Mouse (Mus musculus): Measurements from ENCODE around the gene Rpap1. TPM values are rescaled to one million over a fixed set of nuclear protein-coding genes. Genes with fewer than 3 reads are reported as not detected.

Gene Rpap1
- polyA plus RNA-seq, 1 experiment = 13.7 TPM

GRCm38 (mm10) chr2:119810890-119811289 lies 23.6 kb upstream of the Rpap1 start:
- Histone ChIP-seq H3ac (ENCODE audit: control insufficient read depth, insufficient read length) (no peak overlapping the region), H3K79me2 (ENCODE audit: control insufficient read depth, insufficient read depth) (no peaks in the 10 kb centered on the region), H3K4me3 (no peak overlapping the region), H3K4me2 (ENCODE audit: low read depth) (no peak overlapping the region), H3K36me3 (ENCODE audit: control insufficient read depth, insufficient read depth) (no peaks in the 10 kb centered on the region), H3K27me3 (ENCODE audit: control insufficient read depth, insufficient read depth, insufficient read length) (no peaks in the 10 kb centered on the region)
- TF ChIP-seq TCF12 (IDR thresholded peaks at IDR 0.05; ENCODE audit: insufficient read depth, poor library complexity, severe bottlenecking) (no peak), MYOG (IDR thresholded peaks at IDR 0.05; ENCODE audit: control insufficient read depth in 1 of 3, insufficient read depth in 1 of 3, insufficient read length in 2 of 3, low read depth in 2 of 3) (no peak)

GRCm38 (mm10) chr2:119808881-119809280 lies 21.5 kb upstream of the Rpap1 start:
- no peaks in the 10 kb centered on the region for H3K36me3 ChIP-seq (ENCODE audit: control insufficient read depth, insufficient read depth)
- H3K4me2 ChIP-seq (ENCODE audit: low read depth) = no peak overlapping the region
- H3K4me3 ChIP-seq = no peak overlapping the region
- H3K79me2 ChIP-seq (ENCODE audit: control insufficient read depth, insufficient read depth) = no peaks in the 10 kb centered on the region
- no peaks in the 10 kb centered on the region for H3K27me3 ChIP-seq (ENCODE audit: control insufficient read depth, insufficient read depth, insufficient read length)
- no peak overlapping the region for H3ac ChIP-seq (ENCODE audit: control insufficient read depth, insufficient read length)
- TF ChIP-seq POLR2A (IDR thresholded peaks at IDR 0.05; ENCODE audit: insufficient read length, low read depth) = no peak
- no peak for TF ChIP-seq USF1 (IDR thresholded peaks at IDR 0.05; ENCODE audit: low read depth)
- no peak for TF ChIP-seq SRF (IDR thresholded peaks at IDR 0.05; ENCODE audit: control insufficient read depth, insufficient read length, low read depth)
- TF ChIP-seq MAX (IDR thresholded peaks at IDR 0.05; ENCODE audit: low read depth) = no peak
- no peak for TF ChIP-seq MYOD1 (IDR thresholded peaks at IDR 0.05; ENCODE audit: control insufficient read depth in 1 of 3, insufficient read length in 2 of 3, low read depth in 2 of 3)
- TF ChIP-seq CEBPB (IDR thresholded peaks at IDR 0.05; ENCODE audit: insufficient read depth, poor library complexity, severe bottlenecking) = no peak
- TF ChIP-seq TCF12 (IDR thresholded peaks at IDR 0.05; ENCODE audit: insufficient read depth, poor library complexity, severe bottlenecking) = no peak
- no peak for TF ChIP-seq MYOG (IDR thresholded peaks at IDR 0.05; ENCODE audit: control insufficient read depth in 1 of 3, insufficient read depth in 1 of 3, insufficient read length in 2 of 3, low read depth in 2 of 3)
- TF ChIP-seq TCF3 (IDR thresholded peaks at IDR 0.05; ENCODE audit: insufficient read length, low read depth) = no peak
- TF ChIP-seq REST (IDR thresholded peaks at IDR 0.05; ENCODE audit: insufficient read depth, insufficient read length) = no peak
- TF ChIP-seq E2F4 (IDR thresholded peaks at IDR 0.05; ENCODE audit: insufficient read depth) = no peak
- no peak for TF ChIP-seq POLR2AphosphoS2 (IDR thresholded peaks at IDR 0.05; ENCODE audit: insufficient read length, low read depth)

DNA sequence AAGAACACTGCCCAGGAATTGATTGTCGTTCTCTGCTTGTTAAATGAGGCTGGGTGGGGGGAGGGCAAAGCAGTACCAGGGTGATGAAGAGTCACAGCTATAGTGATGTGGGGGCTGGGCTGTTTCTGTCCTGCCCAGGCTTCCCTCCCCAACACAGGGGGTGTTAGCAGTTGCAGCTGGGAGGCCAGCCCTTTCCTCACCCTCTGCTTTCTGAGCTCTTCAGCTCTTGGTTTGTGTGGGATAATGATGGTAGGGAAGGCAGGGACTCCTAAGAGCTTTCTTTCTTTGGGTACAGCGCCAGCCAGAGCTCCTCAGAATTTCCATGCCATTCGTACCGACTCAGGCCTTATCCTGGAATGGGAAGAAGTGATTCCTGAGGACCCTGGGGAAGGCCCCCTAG lies 21.1 kb upstream of the Rpap1 start:
- no peak overlapping the region for H3K4me2 ChIP-seq (ENCODE audit: low read depth)
- H3ac ChIP-seq (ENCODE audit: control insufficient read depth, insufficient read length) = no peak overlapping the region
- TF ChIP-seq USF1 (IDR thresholded peaks at IDR 0.05; ENCODE audit: low read depth) (no peak), POLR2A (IDR thresholded peaks at IDR 0.05; ENCODE audit: insufficient read length, low read depth) (no peak), REST (IDR thresholded peaks at IDR 0.05; ENCODE audit: insufficient read depth, insufficient read length) (no peak), MAX (IDR thresholded peaks at IDR 0.05; ENCODE audit: low read depth) (no peak), TCF3 (IDR thresholded peaks at IDR 0.05; ENCODE audit: insufficient read length, low read depth) (no peak), MYOG (IDR thresholded peaks at IDR 0.05; ENCODE audit: control insufficient read depth in 1 of 3, insufficient read depth in 1 of 3, insufficient read length in 2 of 3, low read depth in 2 of 3) (no peak), MYOD1 (IDR thresholded peaks at IDR 0.05; ENCODE audit: control insufficient read depth in 1 of 3, insufficient read length in 2 of 3, low read depth in 2 of 3) (no peak), SRF (IDR thresholded peaks at IDR 0.05; ENCODE audit: control insufficient read depth, insufficient read length, low read depth) (no peak), E2F4 (IDR thresholded peaks at IDR 0.05; ENCODE audit: insufficient read depth) (no peak), TCF12 (IDR thresholded peaks at IDR 0.05; ENCODE audit: insufficient read depth, poor library complexity, severe bottlenecking) (no peak), CEBPB (IDR thresholded peaks at IDR 0.05; ENCODE audit: insufficient read depth, poor library complexity, severe bottlenecking) (no peak), POLR2AphosphoS2 (IDR thresholded peaks at IDR 0.05; ENCODE audit: insufficient read length, low read depth) (no peak)
- H3K79me2 ChIP-seq (ENCODE audit: control insufficient read depth, insufficient read depth) = no peaks in the 10 kb centered on the region
- H3K27me3 ChIP-seq (ENCODE audit: control insufficient read depth, insufficient read depth, insufficient read length) = no peaks in the 10 kb centered on the region
- no peaks in the 10 kb centered on the region for H3K36me3 ChIP-seq (ENCODE audit: control insufficient read depth, insufficient read depth)
- H3K4me3 ChIP-seq = no peak overlapping the region

- H3K79me2 ChIP-seq (ENCODE audit: control insufficient read depth, insufficient read depth) = no peaks in the 10 kb centered on the region
- no peak overlapping the region for H3K4me2 ChIP-seq (ENCODE audit: low read depth)
- no peak overlapping the region for H3K4me3 ChIP-seq
- H3K27me3 ChIP-seq (ENCODE audit: control insufficient read depth, insufficient read depth, insufficient read length) = no peaks in the 10 kb centered on the region
- no peak for TF ChIP-seq POLR2AphosphoS2 (IDR thresholded peaks at IDR 0.05; ENCODE audit: insufficient read length, low read depth)
- no peak for TF ChIP-seq REST (IDR thresholded peaks at IDR 0.05; ENCODE audit: insufficient read depth, insufficient read length)
- no peak for TF ChIP-seq SRF (IDR thresholded peaks at IDR 0.05; ENCODE audit: control insufficient read depth, insufficient read length, low read depth)
- no peak for TF ChIP-seq POLR2A (IDR thresholded peaks at IDR 0.05; ENCODE audit: insufficient read length, low read depth)
- no peak for TF ChIP-seq MAX (IDR thresholded peaks at IDR 0.05; ENCODE audit: low read depth)
- TF ChIP-seq MYOD1 (IDR thresholded peaks at IDR 0.05; ENCODE audit: control insufficient read depth in 1 of 3, insufficient read length in 2 of 3, low read depth in 2 of 3) = no peak
- no peak for TF ChIP-seq MYOG (IDR thresholded peaks at IDR 0.05; ENCODE audit: control insufficient read depth in 1 of 3, insufficient read depth in 1 of 3, insufficient read length in 2 of 3, low read depth in 2 of 3)
- TF ChIP-seq TCF12 (IDR thresholded peaks at IDR 0.05; ENCODE audit: insufficient read depth, poor library complexity, severe bottlenecking) = no peak
- no peak for TF ChIP-seq TCF3 (IDR thresholded peaks at IDR 0.05; ENCODE audit: insufficient read length, low read depth)
- TF ChIP-seq E2F4 (IDR thresholded peaks at IDR 0.05; ENCODE audit: insufficient read depth) = no peak
- no peak for TF ChIP-seq CEBPB (IDR thresholded peaks at IDR 0.05; ENCODE audit: insufficient read depth, poor library complexity, severe bottlenecking)
- TF ChIP-seq USF1 (IDR thresholded peaks at IDR 0.05; ENCODE audit: low read depth) = no peak
- H3ac ChIP-seq (ENCODE audit: control insufficient read depth, insufficient read length) = no peak overlapping the region
- no peaks in the 10 kb centered on the region for H3K36me3 ChIP-seq (ENCODE audit: control insufficient read depth, insufficient read depth)
Measured at GRCm38 (mm10) chr2:119805536-119805935, 18.2 kb upstream of the Rpap1 start.

- no peak overlapping the region for H3K4me2 ChIP-seq (ENCODE audit: low read depth)
- no peak overlapping the region for H3K4me3 ChIP-seq
- TF ChIP-seq USF1 (IDR thresholded peaks at IDR 0.05; ENCODE audit: low read depth) = no peak
- TF ChIP-seq REST (IDR thresholded peaks at IDR 0.05; ENCODE audit: insufficient read depth, insufficient read length) = no peak
- TF ChIP-seq POLR2A (IDR thresholded peaks at IDR 0.05; ENCODE audit: insufficient read length, low read depth) = no peak
- TF ChIP-seq MAX (IDR thresholded peaks at IDR 0.05; ENCODE audit: low read depth) = no peak
- no peak for TF ChIP-seq MYOG (IDR thresholded peaks at IDR 0.05; ENCODE audit: control insufficient read depth in 1 of 3, insufficient read depth in 1 of 3, insufficient read length in 2 of 3, low read depth in 2 of 3)
- TF ChIP-seq E2F4 (IDR thresholded peaks at IDR 0.05; ENCODE audit: insufficient read depth) = no peak
- no peak for TF ChIP-seq TCF3 (IDR thresholded peaks at IDR 0.05; ENCODE audit: insufficient read length, low read depth)
- no peak for TF ChIP-seq SRF (IDR thresholded peaks at IDR 0.05; ENCODE audit: control insufficient read depth, insufficient read length, low read depth)
- no peak for TF ChIP-seq MYOD1 (IDR thresholded peaks at IDR 0.05; ENCODE audit: control insufficient read depth in 1 of 3, insufficient read length in 2 of 3, low read depth in 2 of 3)
- TF ChIP-seq TCF12 (IDR thresholded peaks at IDR 0.05; ENCODE audit: insufficient read depth, poor library complexity, severe bottlenecking) = no peak
- no peak for TF ChIP-seq POLR2AphosphoS2 (IDR thresholded peaks at IDR 0.05; ENCODE audit: insufficient read length, low read depth)
- no peak for TF ChIP-seq CEBPB (IDR thresholded peaks at IDR 0.05; ENCODE audit: insufficient read depth, poor library complexity, severe bottlenecking)
- no peak overlapping the region for H3ac ChIP-seq (ENCODE audit: control insufficient read depth, insufficient read length)
- no peaks in the 10 kb centered on the region for H3K79me2 ChIP-seq (ENCODE audit: control insufficient read depth, insufficient read depth)
- H3K27me3 ChIP-seq (ENCODE audit: control insufficient read depth, insufficient read depth, insufficient read length) = no peaks in the 10 kb centered on the region
- H3K36me3 ChIP-seq (ENCODE audit: control insufficient read depth, insufficient read depth) = no peaks in the 10 kb centered on the region
Measured at GRCm38 (mm10) chr2:119804776-119805175, 17.4 kb upstream of the Rpap1 start.

Measured in myocyte (in vitro differentiated cells).